Mouse (Mus musculus) megakaryocyte, embryonic 14.5 days (primary cell): ENCODE data around the gene Plekha1. TPM values are rescaled to one million over a fixed set of nuclear protein-coding genes. Genes with fewer than 3 reads are reported as not detected.
A peak's percentile ranks its signal among the peaks of the same experiment; 100 is the strongest.

Source experiments
- H3K27me3 ChIP-seq: replicated peaks from 2 replicates; pipeline ENCODE3; 2012; ENCODE audit warnings: inconsistent platforms
- H3K36me3 ChIP-seq: replicated peaks from 2 replicates; pipeline ENCODE3; 2012; ENCODE audit warnings: low read length, inconsistent platforms, mixed read lengths
- H3K4me1 ChIP-seq: 2 replicates; pipeline ENCODE4 v1.6.1; 2012; ENCODE audit warnings: inconsistent platforms
- H3K4me3 ChIP-seq: replicated peaks from 2 replicates; pipeline ENCODE3; 2012; ENCODE audit warnings: moderate library complexity, mild to moderate bottlenecking, inconsistent platforms
- H3K9me3 ChIP-seq: 2 replicates; pipeline ENCODE4 v1.6.1; 2012; ENCODE audit warnings: inconsistent platforms
- FLI1 ChIP-seq: IDR thresholded peaks from 2 replicates; pipeline ENCODE4 v1.6.1; 2012; ENCODE audit warnings: low read length, inconsistent platforms, mixed read lengths
- GATA1 ChIP-seq: IDR thresholded peaks from 3 replicates; pipeline ENCODE4 v1.6.1; 2012; ENCODE audit warnings: mixed read lengths, low read length, inconsistent platforms, borderline replicate concordance
- polyA plus RNA-seq: library from polyadenylated mRNA; stranded (reverse); fragments of >175 nt; gene quantifications from 2 replicates; pipeline ENCODE4 v1.2.3, GENCODE M21; 2012; ENCODE audit warnings: low replicate concordance; ENCODE audit not compliant: insufficient read depth

Gene Plekha1
- polyA plus RNA-seq, 1 experiment: 2.1 TPM

- H3K4me3 ChIP-seq: no peak overlapping the region
- no peaks in the 10 kb centered on the region for H3K4me1 ChIP-seq
- no peaks in the 10 kb centered on the region for H3K36me3 ChIP-seq
- no peak for TF ChIP-seq FLI1
- TF ChIP-seq GATA1: no peak
- no peaks in the 10 kb centered on the region for H3K9me3 ChIP-seq
- no peaks in the 10 kb centered on the region for H3K27me3 ChIP-seq
These were observed 29.5 kb downstream of the Plekha1 start for GRCm38 (mm10) chr7:130894931-130895617.

GRCm38 (mm10) chr7:130895618-130895945 lies 30.0 kb downstream of the Plekha1 start:
- no peak for TF ChIP-seq GATA1
- no peak for TF ChIP-seq FLI1
- H3K4me1 ChIP-seq: peaks cover 2% of the 10 kb centered on the region; the same call in 1 of the 2 replicates
- no peaks in the 10 kb centered on the region for H3K27me3 ChIP-seq
- no peak overlapping the region for H3K4me3 ChIP-seq
- no peaks in the 10 kb centered on the region for H3K36me3 ChIP-seq
- no peaks in the 10 kb centered on the region for H3K9me3 ChIP-seq

- TF ChIP-seq FLI1: no peak
- no peak for TF ChIP-seq GATA1
- Histone ChIP-seq H3K9me3 (no peaks in the 10 kb centered on the region), H3K4me3 (no peak overlapping the region), H3K4me1 (peaks cover 5% of the 10 kb centered on the region; the same call in 1 of the 2 replicates), H3K27me3 (no peaks in the 10 kb centered on the region), H3K36me3 (no peaks in the 10 kb centered on the region)
These were observed 30.5 kb downstream of the Plekha1 start for GRCm38 (mm10) chr7:130896064-130896463.

GRCm38 (mm10) chr7:130897201-130897600 lies 31.6 kb downstream of the Plekha1 start:
- no peaks in the 10 kb centered on the region for H3K36me3 ChIP-seq
- H3K9me3 ChIP-seq: no peaks in the 10 kb centered on the region
- H3K4me1 ChIP-seq: peaks cover 5% of the 10 kb centered on the region; the same call in 1 of the 2 replicates
- TF ChIP-seq GATA1: no peak
- TF ChIP-seq FLI1: no peak
- no peaks in the 10 kb centered on the region for H3K27me3 ChIP-seq
- H3K4me3 ChIP-seq: no peak overlapping the region

- H3K36me3 ChIP-seq: no peaks in the 10 kb centered on the region
- H3K27me3 ChIP-seq: no peaks in the 10 kb centered on the region
- H3K4me1 ChIP-seq: peaks cover 5% of the 10 kb centered on the region; the same call in 1 of the 2 replicates
- TF ChIP-seq GATA1 (no peak), FLI1 (no peak)
- no peaks in the 10 kb centered on the region for H3K9me3 ChIP-seq
- H3K4me3 ChIP-seq: no peak overlapping the region
These were observed 32.8 kb downstream of the Plekha1 start for GRCm38 (mm10) chr7:130898373-130898772.

GRCm38 (mm10) chr7:130900233-130900848 lies 34.8 kb downstream of the Plekha1 start:
- H3K27me3 ChIP-seq: no peaks in the 10 kb centered on the region
- TF ChIP-seq FLI1 (no peak), GATA1 (no peak)

GRCm38 (mm10) chr7:130902929-130903328 lies 37.4 kb downstream of the Plekha1 start:
- Histone ChIP-seq H3K36me3 (no peaks in the 10 kb centered on the region), H3K27me3 (no peaks in the 10 kb centered on the region), H3K9me3 (no peaks in the 10 kb centered on the region), H3K4me3 (no peak overlapping the region), H3K4me1 (peaks cover 10% of the 10 kb centered on the region; the same call in 1 of the 2 replicates)
- TF ChIP-seq GATA1 (no peak), FLI1 (no peak)

More at GRCm38 (mm10) chr7:130900233-130900848, 34.8 kb downstream of the Plekha1 start:
- Histone ChIP-seq H3K4me3 (no peak overlapping the region), H3K36me3 (no peaks in the 10 kb centered on the region), H3K4me1 (peaks cover 10% of the 10 kb centered on the region; the same call in 1 of the 2 replicates), H3K9me3 (no peaks in the 10 kb centered on the region)

- H3K9me3 ChIP-seq: no peaks in the 10 kb centered on the region
- no peaks in the 10 kb centered on the region for H3K36me3 ChIP-seq
- TF ChIP-seq GATA1 (no peak), FLI1 (no peak)
- peaks cover 10% of the 10 kb centered on the region; the same call in 1 of the 2 replicates for H3K4me1 ChIP-seq
- H3K27me3 ChIP-seq: no peaks in the 10 kb centered on the region
- peak overlapping the region; percentile 87 for H3K4me3 ChIP-seq
These were observed 38.0 kb downstream of the Plekha1 start for GRCm38 (mm10) chr7:130903505-130904074.

GRCm38 (mm10) chr7:130904571-130905365 lies 39.2 kb downstream of the Plekha1 start:
- no peak for TF ChIP-seq FLI1
- no peak for TF ChIP-seq GATA1
- Histone ChIP-seq H3K4me1 (peaks cover 10% of the 10 kb centered on the region; the same call in 1 of the 2 replicates), H3K9me3 (no peaks in the 10 kb centered on the region), H3K36me3 (no peaks in the 10 kb centered on the region), H3K4me3 (no peak overlapping the region), H3K27me3 (no peaks in the 10 kb centered on the region)
